Mouse (Mus musculus) 416B (cell line): Measurements from ENCODE around the gene Oas1f.
"Not testable (repeated sequence)": the region's sequence is repeated elsewhere in the genome, so short reads cannot be mapped to it uniquely, and the experiment has no call there.

Source experiments
- DNase-seq: peaks from one replicate; pipeline ENCODE4 v3.0.0; 2011; ENCODE audit warnings: low read depth

Gene Oas1f

GRCm38 (mm10) chr5:120847067-120847466 lies at the start of gene Oas1f:
TSS of gene Oas1f (plus strand) at chr5:120847367.
- DNase-seq: no peak

- DNase-seq: not testable (repeated sequence)
Observed at GRCm38 (mm10) chr5:120798147-120798546, 49.0 kb upstream of the Oas1f start.

GRCm38 (mm10) chr5:120798943-120799342 lies 48.2 kb upstream of the Oas1f start:
- not testable (repeated sequence) for DNase-seq

- no peak for DNase-seq
Observed at GRCm38 (mm10) chr5:120803596-120803995, 43.6 kb upstream of the Oas1f start.

- DNase-seq: peak; percentile 85
Observed at GRCm38 (mm10) chr5:120806458-120806857, 40.7 kb upstream of the Oas1f start.

- no peak for DNase-seq
Observed at GRCm38 (mm10) chr5:120809171-120809570, 38.0 kb upstream of the Oas1f start.

GRCm38 (mm10) chr5:120811951-120812819 lies 35.0 kb upstream of the Oas1f start, which contains the start of gene Oas1c:
TSS of gene Oas1c (minus strand) at chr5:120812514.
- DNase-seq: peak; percentile 91

GRCm38 (mm10) chr5:120813023-120813422 lies 34.1 kb upstream of the Oas1f start:
- DNase-seq: no peak

GRCm38 (mm10) chr5:120815949-120816348 lies 31.2 kb upstream of the Oas1f start:
- peak; percentile 71 for DNase-seq

- DNase-seq: no peak
Observed at GRCm38 (mm10) chr5:120818999-120819398, 28.2 kb upstream of the Oas1f start.

- DNase-seq: peak; percentile 87
Observed at GRCm38 (mm10) chr5:120831031-120831430, 16.1 kb upstream of the Oas1f start.

GRCm38 (mm10) chr5:120833335-120834280 lies 13.6 kb upstream of the Oas1f start:
- DNase-seq: no peak

GRCm38 (mm10) chr5:120836731-120837585 lies 10.2 kb upstream of the Oas1f start:
- peak; percentile 73 for DNase-seq

- peak; percentile 62 for DNase-seq
Observed at GRCm38 (mm10) chr5:120844713-120845112, 2.5 kb upstream of the Oas1f start.

GRCm38 (mm10) chr5:120849601-120850136 lies 2.5 kb downstream of the Oas1f start:
- peak; percentile 73 for DNase-seq

GRCm38 (mm10) chr5:120859241-120859640 lies 12.1 kb downstream of the Oas1f start:
- no peak for DNase-seq

- no peak for DNase-seq
Observed at GRCm38 (mm10) chr5:120861121-120861520, 14.0 kb downstream of the Oas1f start, which contains the start of gene Oas1h. TSS of gene Oas1h (plus strand) at chr5:120861421.

GRCm38 (mm10) chr5:120865336-120865860 lies 18.2 kb downstream of the Oas1f start:
- peak; percentile 79 for DNase-seq

- no peak for DNase-seq
Observed at GRCm38 (mm10) chr5:120869436-120870015, 22.4 kb downstream of the Oas1f start.

GRCm38 (mm10) chr5:120870081-120870480 lies 22.9 kb downstream of the Oas1f start:
- DNase-seq: no peak
